Mouse (Mus musculus): ENCODE data around the gene Dnajc5.
"Not testable (repeated sequence)": the region's sequence is repeated elsewhere in the genome, so short reads cannot be mapped to it uniquely, and the experiment has no call there.

Dnajc5 gene

DNA sequence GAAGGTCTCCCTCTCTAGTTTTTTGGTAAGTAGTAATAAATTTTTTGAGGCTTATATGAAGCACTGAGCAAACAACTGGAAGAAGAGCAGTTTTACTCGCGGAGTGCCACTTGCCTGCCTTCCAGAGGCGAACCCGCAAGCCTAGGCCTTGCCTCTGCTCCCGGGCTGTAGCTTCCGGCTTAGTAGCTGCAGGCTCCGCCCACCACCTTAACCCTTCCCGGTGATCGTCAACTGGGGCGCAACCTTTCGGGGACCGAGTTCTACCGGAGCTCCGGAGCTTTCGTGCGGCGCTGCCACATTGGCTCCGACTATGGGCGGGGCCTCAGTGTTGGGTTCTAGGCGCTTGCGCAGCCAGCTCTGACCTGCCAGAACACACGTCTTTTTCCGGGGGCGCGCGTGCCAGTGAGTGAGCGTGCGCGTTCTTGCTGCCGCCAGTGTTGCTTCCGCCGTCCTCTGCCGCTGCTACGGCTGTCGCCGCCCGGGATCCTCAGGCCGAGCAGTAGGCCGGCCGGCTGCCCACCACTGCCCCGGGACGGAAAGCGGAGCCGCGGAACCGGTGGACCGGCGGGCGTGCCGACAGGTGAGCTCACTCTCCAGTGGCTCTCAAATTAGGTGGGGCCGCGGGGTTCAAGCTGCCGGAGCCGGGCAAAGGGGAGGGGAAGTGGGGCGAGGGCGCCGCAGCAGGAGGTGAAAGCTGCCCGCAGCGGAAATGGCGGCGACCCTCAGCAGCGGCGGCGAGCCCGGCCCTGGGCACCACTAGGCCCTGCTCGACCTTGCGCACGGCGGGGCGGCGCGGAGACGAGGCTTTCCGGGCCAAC lies at the start of gene Dnajc5:
Gene Dnajc5 (plus strand): TSS at position 368 of the 818 bp plus-strand sequence.
- DNase-seq = peak; percentile 98

DNA sequence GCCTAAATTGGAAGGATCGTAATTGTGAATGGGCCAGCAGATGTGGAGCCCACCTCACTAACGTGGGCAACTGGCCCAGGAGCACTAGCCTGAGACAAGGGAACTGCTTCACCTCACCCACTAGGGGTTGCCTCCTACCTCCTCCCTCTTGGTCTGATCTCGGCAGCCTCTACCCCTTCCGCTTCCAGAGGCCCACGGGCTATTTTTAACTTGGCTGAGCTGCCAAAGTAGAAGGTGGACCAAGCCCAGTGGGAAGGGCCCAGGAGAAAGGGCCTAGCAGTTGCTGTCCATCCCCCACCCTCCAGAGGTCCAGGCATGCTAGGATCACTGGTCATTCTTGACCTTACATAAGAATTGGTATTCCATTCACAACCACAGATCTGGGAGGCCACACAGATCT lies 49.0 kb upstream of the Dnajc5 start:
- peak; percentile 45 for DNase-seq

DNA sequence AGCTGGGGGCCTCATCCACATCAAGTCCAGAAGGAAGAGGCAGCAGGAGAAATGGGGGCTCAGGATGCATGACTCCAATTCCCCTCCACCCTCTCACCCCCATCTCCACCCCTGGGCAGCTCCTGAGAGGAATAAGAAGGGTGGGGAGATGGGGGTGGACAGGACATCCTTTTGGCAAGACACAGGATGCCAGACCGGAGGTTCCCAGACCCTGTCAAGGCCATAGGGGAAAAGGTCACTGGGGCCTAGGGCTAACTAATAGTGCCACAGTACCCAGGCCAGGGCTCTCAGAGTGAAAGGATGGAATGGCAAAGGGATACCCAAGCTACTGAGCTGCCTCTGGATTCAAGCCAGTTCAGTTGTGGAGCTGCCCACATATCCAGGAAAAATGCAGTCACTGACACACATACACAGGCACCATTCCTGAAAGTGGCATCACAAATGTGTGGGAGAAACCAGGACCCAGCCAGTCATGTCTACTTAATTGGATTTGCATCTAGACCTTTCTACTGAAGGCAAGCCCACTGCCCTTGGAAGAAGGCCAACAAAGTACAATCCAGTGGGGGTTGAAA lies 47.9 kb upstream of the Dnajc5 start:
- no peak for DNase-seq

DNA sequence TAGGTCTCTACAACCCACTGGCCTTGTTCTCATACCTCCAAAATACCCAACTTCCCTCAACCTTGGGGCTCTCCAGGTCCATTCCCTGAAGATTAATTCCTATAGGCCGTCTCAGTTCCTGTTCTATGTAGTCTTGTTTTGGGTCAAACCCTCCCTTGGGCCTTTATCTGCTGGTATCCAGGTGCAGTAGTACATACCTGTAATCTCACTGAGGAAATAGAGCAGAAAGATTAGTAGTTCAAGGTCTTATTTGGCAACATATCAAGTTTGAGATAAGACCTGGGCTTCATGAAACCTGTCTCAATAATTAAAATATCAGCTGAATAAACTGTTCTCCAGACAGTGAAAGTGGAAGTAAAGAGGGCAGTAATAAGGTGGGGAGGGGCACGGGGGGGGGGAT lies 37.2 kb upstream of the Dnajc5 start:
- DNase-seq = no peak

DNA sequence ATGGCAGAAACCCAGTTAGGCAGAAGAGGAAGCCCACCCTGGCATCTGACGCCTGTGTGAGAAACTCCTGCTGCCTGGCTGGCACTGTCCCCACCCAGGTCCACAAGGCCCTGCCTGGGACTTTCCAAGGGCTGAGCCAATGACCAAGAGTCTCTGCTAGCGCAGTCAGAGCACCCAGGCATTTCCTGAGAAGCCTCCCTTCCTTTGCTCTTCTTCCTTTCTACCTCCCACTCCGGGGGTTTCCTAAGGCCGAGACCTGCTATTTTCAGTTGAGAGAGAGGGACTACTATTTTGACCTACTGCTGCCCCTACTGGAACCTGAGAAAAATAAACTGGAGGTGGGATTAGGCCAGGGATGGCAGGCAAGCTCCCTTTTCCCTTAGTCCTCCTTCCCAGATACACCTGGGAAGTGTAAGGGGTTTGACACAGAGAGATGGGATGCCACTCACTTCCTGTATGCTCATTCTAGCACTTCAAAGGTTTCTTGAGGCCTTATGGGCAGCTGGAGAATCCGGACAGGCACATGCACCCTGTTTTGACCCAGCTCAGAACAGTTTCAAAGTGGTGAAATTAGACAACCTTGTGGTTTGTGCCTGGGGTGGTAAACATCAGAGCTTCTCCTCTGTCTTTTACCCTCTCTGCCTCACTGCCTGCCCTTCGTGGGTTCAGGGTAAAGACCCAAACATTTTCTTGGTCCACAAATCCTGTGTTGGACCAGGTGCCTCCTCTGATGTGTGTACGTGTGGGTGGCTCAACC lies 36.5 kb upstream of the Dnajc5 start:
- DNase-seq = peak; percentile 74

DNA sequence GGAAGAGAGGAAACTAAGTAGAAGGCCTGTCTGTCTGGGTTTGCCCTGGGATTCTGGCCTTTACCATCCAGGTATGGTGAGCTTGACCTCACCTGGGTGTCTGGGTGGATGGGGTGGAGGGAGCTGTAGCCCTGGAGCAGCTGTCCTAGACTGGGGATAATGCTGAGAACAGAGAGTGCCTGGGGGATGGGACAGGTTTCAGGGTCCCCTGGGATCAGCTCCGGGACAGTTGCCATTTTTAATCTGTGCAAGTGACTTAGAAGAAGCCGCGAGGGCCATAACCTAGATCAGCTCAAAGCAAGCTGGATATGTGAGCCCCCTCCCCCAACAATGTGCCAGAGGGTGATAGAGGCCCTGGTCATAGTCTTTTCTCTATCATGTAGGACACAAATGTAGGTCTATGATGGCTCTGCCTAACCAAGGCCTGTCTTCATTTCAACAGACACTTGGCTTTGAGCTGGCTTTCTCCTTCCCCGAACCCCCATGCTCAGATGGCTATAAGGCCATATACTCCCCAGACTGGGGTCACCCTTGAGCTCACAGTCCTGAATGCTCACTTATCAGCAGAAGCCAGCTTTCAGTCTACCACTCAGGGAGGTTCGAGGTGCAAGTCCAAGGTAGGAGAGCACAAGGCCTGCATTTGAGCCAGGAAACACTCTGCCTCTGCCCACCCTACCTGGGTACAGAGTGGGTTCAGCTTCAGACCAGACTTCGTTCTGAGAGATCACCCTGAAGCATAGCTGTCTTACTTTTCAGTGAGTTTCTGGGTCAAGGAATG lies 35.6 kb upstream of the Dnajc5 start:
- no peak for DNase-seq

DNA sequence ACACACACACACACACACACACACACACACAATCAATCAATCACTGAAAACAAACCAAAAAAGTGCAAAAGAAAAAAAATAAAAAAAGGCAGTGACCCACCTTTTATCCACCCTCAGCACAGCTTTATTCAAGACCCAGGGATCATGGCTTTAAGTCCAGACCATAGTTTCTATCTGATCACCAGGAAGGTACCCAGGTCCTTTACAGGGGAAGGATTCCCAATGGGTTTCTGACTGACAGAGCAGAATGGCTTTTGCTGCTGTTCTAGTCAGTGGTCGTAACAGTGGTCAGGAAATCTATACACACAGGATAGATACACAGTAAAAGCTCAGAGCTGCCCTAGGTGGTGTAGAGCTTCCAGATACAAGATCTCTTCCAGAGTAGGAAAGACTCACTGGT lies 34.5 kb upstream of the Dnajc5 start:
- DNase-seq = no peak

DNA sequence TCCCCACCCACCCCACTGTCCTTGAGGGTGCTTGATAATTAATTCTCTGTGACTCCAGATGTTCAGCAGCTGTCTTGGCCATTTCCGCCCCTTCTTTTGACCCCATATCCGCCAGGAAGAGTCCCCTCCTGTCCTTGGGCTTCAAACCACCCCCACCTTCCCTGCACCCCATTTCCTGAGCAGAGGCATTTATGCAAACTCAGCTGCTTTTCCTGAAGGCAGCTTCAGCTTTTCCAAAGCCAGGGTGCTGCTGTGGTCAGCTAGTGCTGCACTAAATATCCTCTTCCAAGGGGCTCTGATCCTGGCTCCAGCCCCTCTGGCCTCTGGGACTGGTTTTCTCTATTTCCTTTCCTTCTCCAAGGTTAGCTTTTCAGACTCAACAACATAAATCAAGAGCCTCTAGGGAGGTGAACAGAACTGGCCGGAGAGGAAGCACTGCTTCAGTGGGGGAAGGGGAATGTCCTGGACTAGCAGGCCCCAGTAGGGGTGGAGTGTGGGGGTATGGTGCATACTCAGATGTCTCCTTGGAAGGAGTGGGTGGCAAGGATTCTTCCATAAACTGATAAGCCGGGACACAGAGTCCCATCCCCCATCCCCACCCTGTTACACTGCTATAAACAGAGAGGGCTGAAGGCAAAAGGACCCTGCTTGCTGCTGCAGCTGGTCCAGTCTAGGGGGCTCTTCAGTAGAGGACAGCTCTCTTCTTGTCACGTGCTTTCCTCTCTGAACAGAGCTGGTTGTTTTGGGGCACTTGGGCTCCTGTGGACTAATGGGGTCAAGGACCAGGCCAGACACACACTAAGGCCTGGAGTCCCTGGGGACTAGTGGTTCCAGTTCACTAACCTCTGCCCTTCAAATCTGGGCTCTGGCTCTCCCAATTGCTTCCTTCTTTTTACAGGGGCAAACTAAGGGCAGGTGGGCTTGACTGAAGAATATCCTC lies 32.7 kb upstream of the Dnajc5 start:
- DNase-seq = no peak

DNA sequence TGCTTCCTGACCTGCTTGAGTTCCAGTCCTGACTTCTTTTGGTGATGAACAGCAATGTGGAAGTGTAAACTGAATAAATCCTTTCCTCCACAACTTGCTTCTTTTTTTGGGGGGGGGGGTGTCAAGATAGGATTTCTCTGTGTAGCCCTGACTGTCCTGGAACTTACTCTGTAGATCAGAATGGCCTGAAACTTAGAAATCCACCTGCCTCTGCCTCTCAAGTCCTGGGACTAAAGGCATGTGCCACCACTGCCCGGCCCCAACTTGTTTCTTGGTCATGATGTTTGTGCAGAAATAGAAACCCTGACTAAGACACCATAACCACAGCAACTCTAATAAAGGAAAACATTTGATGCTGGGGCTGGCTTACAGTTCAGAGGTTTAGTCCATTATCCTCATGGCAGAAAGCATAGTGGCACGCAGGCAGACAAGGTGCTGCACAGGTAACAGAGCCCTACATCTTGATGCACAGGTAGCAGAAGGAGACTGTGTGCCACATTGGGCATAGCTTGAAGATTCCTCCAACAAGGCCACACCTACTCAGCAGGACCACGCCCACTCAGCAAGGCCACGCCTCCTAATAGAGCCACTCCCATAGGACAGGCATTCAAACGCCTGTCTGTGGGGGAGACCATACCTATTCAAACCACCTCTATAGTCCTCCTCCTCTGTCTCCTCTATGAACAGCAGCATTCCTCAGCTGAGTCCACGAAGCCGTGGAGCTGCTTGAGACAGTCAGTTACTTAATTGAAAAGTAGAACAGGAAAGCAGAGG lies 28.7 kb upstream of the Dnajc5 start:
- no peak for DNase-seq

DNA sequence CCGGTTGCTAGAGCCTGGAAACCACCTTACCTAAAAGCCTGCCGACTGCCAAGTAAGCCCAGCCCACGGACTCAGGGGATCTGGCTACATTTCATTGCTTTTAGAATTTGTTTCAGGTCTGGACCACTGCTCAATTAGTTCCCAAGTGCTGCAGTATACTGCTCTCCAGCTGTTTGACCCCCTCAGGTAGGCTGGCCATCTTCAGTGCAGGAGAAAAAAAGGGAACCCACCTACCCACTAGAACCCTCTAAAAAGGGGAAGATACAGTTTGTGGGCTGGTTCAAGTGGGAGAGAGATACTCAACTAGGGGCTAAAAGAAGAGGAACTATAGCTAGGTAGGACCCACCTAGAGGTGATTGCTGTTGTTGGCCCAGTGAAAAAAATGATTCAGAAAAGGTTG lies 28.1 kb upstream of the Dnajc5 start:
- DNase-seq = no peak

DNA sequence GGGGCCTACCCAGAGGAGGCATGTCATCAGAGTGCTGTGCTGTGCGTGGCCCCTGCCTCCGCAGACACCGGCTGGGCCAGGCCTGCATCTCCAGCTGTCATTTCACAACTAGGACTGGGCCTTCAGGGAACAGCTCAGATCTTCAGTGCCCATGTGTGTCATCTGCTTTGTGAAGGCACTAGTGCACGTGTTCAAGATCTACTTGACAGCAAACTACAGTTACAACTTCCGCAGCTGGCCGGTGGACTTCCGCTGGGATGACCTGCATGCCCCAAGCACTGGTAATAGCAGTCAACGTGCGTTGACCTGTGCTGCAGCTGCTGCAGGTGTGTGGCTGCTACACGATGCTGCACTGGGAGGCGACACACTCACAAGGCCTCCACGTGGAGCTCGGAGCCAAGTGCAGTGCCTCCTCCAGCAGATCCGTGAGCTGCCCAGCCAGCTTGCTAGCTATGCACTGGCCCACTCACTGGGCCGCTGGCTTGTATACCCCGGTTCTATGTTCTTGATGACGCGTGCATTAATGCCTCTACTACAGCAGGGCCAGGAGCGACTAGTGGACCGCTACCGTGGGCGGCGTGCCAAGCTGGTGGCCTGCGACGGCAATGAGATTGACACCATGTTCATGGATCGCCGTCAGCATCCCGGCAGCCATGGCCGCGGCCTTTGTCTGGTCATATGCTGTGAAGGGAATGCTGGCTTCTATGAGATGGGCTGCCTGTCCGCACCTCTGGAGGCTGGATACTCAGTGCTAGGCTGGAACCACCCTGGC lies 26.9 kb upstream of the Dnajc5 start, which contains the start of gene Abhd16b:
Gene Abhd16b (plus strand): TSS at position 51 of the 772 bp plus-strand sequence.
- no peak for DNase-seq

DNA sequence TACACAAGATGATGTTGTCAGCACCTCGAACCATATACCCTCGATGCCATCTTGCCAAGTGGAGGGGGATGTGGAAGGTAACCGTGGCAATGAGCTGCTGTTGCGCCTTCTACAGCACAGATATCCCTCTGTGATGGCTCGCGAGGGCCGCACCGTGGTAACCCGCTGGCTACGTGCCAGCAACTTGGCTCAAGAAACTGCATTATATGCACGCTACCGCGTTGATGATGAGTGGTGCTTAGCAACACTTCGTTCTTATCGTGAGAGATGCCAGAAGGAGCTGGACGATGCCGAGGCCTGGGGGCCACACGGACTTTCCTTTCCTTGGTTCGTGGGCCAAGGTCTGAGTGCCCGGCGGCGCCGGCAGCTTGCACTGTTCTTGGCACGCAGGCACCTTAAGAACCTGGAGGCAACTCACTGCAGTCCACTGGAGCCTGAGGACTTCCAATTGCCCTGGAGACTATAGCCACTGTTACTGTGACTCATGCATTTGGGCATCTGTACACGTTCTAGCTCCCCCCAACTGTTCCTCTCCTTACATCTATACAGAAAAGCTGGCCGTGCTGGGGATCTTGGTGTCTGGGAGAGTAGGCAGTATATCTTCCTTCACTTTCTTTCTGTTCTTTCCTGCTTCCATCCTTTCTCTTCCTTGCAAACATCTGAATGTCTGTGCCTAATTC lies 25.9 kb upstream of the Dnajc5 start:
- DNase-seq = no peak

DNA sequence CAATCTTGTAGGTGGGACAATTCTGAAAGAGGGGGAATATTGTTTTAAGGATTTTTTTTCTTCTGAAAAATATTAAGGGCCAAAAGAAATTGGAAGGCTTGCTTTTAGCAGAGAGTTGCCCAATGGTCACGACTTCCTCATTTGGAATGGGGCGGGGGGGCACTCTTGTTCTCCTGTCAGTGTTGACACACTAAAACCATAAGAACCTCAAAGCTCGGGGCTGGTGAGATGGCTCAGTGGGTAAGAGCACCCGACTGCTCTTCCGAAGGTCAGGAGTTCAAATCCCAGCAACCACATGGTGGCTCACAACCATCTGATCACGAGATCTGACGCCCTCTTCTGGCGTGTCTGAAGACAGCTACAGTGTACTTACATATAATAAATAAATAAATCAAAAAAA lies 24.4 kb upstream of the Dnajc5 start:
- DNase-seq = not testable (repeated sequence)

DNA sequence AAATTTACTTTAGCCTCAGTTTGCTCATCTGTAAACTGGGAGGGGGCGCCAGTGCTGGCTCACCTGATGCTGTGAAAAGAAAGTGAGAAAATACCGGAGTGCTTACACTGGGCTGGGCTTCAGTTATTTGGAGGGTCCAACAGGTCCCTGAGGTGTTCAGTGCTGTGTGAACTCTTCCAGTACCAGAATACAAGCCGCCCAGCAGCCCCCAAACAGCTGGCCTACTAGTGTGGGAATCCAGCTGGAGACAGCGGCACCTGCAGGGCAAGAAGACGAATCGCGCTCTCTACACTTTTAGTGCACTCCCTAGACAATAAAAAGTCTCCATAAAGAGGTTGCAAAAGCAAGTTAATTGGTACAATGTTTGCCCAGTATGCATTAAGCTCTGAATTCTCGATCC lies 24.0 kb upstream of the Dnajc5 start:
- DNase-seq = peak; percentile 67

DNA sequence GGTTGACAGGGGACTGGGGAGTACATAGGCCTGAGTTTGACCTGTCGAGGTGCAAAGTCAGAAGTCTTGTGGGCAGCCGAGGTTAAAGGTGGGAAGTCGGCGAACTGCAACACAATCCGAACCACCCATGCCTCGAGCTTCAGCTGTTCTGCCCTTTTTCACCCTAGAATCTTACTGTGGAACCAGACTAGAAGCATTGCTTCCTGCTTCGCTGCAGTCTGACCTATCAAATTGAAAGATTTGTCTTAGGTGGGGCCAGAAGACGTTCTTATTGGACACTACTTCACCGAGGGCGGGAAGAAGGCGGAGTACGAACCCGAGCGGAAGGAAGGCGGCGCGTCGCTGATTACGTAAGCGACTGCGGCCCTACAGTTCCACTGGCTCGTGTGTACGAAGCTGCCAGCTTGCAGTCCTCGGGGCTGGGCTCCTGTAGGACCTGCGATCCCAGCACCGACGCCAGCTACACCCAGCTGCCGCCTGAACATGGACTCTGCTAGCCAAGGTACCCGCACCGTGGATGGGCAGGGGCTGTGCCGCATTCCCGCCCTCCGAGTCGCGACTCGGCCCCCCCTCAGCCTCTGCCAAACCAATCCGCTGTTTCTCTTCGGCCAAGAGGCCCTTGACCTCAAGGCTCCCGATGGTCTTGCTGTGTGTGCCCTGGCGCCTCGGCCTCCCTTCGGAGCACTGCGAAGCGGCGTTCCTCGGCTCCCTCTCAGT lies 23.3 kb upstream of the Dnajc5 start, which contains the start of gene Tpd52l2:
Gene Tpd52l2 (plus strand): TSS at position 312 of the 717 bp plus-strand sequence.
- DNase-seq = peak; percentile 95

DNA sequence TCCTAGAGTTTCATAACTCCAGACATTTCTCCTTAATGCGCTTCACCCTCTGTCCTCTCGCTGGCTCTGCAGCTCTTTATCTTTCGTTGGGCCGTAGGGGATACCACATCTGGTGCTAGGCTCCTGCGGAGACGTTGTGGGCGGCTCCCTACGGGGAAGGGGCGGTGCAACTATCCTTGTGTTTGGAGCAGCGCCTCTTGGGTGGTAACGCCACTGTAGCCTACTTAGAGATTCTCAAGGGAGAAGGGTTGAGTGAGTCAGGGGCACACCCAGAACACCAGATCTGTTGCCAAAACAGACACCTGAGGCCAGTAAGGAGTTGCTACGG lies 22.8 kb upstream of the Dnajc5 start:
- DNase-seq = no peak

DNA sequence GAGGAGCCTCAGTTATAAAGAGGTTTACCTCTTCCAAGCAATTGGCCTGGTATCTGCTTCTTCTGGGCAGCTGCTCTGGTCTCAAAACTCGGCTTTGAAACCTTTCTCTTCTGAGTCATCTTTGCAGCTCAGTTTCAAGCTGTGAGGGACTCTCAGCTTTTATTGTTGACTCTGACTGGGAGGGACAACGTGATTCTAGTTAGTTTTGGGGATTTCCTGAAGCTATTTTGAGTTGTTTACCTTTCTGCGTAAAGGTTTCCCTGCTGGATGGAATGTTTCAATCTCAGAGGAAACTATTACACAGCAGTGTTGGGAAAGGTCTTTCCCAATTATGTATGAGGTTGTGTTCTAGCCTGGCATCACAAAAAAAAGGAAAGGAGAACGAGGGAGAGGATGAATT lies 21.6 kb upstream of the Dnajc5 start:
- DNase-seq = no peak

DNA sequence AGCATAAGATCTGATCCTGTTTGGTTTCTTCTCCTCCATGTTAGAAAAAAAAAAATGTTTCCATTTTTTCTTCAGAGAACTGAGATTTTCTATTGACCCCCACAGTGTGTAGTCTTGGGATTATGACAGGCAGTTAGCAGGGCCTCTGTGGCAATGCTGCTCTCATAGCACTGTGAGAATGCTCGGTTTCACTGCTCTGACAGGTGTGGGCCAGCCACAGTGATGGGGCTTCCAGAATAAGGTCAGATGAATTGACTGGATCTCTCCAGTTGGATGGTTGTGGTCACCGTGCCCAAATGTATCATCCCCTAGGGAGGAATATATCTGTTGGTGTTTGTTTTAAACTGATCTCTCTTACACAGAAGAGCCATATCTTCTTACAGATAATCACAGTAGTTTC lies 11.1 kb upstream of the Dnajc5 start:
- no peak for DNase-seq

DNA sequence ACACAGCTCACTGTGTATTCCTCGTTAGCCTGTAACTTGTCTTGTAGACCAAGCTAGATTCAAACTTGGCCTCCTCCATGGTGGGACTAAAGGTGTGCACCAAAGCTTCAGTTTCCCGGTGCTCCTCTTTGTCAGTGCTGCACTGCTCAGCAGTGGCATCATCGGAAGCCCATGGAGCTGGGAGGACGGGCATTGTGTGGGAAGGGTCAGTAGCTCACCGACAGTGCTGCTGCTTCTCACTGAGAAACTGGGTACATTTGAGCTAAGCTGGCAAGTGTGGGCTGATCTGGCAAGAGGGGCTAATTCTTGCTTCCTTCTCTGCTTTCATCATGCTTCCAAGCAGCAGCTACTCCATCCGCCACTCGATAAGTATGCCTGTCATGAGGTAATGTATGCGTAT lies 9.1 kb upstream of the Dnajc5 start:
- no peak for DNase-seq

All from cerebellum, adult 9-10 months (tissue).